Mouse (Mus musculus) layer of hippocampus, postnatal 25 days (tissue): ENCODE data around the gene 1700092M07Rik. TPM values are rescaled to one million over a fixed set of nuclear protein-coding genes. Genes with fewer than 3 reads are reported as not detected.
A peak's percentile ranks its signal among the peaks of the same experiment; 100 is the strongest.

Experiments
- DNase-seq, 2 experiments: peaks; one replicate each; pipeline ENCODE4 v3.0.0; 2022; ENCODE audit warnings: mixed read lengths in 2 of 2, low spot score in 1 of 2; ENCODE audit errors: extremely low spot score in 1 of 2
- total RNA-seq, 2 experiments: library from RNA; stranded (reverse); gene quantifications; 2 replicates each; pipeline ENCODE4 v1.2.3; 2021

The 1700092M07Rik gene
- 1 to 10 TPM in 1 of 2 experiments, not detected in 1; 1.5 TPM for total RNA-seq

DNA sequence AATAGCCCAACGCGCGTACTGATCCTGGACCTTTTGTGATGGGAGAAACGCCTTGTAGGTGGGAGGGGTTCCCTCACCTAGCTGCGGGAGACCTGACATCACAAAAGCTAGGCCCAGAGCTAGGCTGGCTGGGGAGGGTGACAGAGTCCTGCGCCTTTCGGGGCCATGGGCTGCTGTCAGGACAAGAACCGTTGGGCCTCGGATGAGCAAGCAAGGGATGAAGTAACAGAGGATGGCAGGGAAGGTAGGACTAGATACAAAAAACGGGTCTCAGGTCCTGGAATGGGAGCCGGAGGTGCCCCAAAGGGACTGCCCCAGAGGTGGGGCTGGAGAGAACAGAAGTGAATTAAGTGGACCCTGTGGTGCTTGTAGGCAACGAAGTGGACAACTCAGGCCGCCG, at the start of gene 1700092M07Rik:
TSS of gene 1700092M07Rik (plus strand) at position 116 of the 400 bp plus-strand sequence.
- no peak for DNase-seq

DNA sequence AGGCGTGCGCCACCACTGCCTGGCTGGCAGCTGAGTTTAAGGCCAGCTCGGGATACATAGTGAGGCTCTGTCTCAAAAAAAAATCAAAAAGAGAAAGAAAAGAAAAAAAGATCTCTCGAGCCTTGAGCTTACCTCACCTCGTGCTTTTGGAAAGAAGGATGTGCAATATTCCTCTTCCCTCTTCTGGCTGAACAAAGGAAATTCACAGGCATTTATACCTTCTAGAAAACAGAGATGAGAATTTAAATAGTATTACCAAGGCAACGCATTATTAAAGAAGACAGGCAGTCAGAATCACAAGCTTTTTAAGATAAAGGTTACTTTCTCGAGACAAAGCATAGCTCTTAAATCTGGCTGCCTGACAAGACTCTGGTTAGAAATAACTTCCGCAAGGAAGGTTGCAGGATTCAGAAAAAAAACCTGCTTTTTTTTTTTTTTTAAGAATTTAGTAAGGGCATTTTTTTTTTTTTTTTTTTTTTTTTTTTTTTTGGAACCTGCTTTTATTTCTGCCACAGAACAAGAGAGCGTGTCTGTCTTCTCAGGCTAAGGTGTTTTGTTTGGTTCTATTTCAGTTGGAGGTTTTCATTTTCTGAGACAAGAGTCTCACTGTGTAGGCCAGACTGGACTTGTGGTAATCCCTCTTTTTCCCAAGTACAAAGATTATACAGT, 48.5 kb upstream of the 1700092M07Rik start:
- DNase-seq: no peak

GRCm38 (mm10) chr19:8692740-8693139, 47.8 kb upstream of the 1700092M07Rik start:
- no peak for DNase-seq

GRCm38 (mm10) chr19:8695330-8695729, 45.2 kb upstream of the 1700092M07Rik start:
- no peak for DNase-seq

DNA sequence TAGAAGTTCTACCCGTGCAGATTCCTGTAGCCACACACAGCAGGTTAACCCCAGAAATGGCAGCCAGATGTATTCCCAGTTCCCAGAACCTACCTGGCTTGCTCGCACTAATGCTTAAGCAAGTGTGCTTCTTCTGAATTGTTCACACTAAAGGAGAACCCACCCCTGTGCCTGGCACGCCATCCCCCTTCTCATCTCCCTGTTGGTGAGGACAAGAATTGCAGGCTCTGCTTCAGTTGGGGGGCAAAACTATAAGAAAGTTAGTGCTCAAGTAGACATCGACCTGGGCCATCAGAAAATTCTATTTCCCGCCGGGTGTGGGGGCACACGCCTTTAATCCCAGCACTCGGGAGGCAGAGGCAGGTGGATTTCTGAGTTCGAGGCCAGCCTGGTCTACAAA, 40.9 kb upstream of the 1700092M07Rik start:
- no peak for DNase-seq

GRCm38 (mm10) chr19:8702458-8702857, 38.1 kb upstream of the 1700092M07Rik start:
- no peak for DNase-seq

DNA sequence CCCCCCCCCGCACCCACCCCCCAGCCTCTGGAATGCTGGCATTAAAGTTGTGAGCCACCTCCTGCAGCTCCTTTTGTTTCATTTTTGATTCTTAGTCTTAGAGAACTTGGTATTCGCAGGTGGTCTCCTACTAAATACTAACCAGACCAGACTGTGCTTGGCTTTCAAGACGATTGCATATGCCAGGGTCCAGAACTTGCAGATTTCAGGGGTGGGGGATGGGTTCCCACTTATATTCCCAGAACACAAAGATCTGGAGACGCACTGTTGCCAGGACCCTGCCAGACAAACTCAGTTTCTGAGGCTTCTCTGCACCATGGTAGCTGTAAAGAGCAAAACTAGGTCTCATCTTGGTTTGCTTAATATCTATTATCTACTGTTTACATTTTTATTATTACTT, 36.9 kb upstream of the 1700092M07Rik start:
- no peak for DNase-seq

DNA sequence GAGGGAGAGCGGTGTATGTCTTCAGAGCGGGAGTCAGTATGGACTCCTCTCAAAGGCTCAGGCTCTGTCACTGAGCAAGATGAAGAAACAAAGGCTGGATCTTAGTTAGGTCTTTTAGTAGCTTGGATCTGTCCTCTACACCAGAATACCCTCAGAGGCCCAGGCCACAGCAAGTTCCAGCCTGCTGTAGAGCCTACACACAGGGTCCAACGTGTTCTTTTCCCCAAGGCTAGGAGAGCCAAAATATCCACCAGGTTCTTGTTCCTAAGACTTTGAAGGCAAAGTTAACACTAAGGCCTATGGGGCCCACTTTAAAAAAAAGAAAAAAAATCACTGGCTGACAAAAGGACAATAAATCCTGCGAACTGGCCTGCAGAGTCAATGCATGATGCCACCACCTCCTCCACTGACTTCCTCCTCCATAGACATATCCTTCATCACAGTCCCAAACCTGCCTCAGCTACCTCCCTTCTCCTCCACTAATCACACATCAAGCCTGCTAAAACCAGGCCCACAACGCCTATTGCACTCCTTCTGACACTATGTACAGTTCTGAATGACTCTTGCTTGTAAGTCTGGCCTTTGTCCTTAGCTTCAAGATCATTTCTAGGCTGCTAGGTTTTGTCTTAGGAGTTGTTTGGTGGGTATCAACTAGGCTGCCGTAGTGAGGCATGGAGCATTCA, 35.4 kb upstream of the 1700092M07Rik start:
- no peak for DNase-seq

DNA sequence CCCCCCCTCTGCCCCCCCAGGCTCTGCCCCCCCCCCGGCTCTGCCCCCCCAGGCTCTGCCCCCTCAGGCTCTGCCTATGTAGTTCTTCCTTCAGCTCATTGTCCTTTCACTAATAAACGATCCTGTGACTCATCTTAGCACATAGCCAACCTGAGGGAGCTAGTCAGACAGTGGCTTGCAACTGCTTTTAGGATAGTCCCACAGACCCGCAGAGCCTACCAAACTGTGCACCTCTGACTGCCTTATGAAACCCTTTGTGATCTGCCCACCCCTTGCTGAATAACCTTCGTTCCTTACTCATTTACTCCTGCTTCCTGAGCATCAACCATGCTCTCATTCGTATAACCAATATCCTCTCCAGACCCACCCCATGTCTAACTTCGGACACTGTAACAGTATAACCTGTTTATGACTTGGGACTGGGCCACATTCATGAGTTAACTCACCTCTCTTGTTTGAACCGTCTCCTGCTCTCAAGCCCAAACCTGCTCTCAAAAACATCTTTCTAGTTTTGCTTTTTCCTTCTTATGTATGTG, 34.3 kb upstream of the 1700092M07Rik start:
- DNase-seq: no peak

DNA sequence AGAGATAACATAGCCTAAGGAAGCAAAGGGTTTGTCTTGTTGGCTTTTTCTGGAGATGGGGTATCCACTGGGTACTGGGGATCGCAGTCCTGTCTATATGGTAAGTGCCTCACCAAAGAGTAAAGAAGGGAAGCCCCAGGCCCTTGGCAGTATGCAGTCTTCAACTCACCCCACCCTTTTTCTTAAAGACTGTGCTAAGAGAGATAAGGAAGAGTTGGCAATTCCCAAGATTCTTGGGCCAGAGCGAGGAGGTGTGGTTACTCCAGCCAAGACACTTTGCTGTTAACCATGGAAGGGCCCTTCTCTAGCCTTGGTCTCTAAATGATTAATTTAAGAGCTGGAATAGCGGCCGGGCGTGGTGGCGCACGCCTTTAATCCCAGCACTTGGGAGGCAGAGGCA, 33.6 kb upstream of the 1700092M07Rik start:
- no peak for DNase-seq

DNA sequence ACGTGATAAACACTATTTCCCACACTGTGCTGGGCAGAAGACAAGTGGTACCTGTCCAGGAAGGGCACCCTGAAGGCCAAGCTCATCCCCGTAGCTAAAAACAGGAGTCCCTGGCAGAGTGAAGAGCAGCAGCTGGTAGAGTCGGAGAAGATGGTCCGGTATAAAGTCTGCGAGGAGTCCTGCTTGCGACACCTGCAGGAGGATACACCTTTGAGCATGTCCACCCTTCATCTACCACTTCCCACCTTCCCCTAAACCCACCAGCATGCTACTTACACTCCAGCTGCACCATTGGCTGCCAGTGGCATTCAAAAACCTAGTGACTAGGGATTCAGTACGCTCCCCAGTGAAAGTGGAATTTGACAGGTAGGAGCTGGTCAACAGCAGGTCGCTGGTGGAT, 31.6 kb upstream of the 1700092M07Rik start:
- no peak for DNase-seq

DNA sequence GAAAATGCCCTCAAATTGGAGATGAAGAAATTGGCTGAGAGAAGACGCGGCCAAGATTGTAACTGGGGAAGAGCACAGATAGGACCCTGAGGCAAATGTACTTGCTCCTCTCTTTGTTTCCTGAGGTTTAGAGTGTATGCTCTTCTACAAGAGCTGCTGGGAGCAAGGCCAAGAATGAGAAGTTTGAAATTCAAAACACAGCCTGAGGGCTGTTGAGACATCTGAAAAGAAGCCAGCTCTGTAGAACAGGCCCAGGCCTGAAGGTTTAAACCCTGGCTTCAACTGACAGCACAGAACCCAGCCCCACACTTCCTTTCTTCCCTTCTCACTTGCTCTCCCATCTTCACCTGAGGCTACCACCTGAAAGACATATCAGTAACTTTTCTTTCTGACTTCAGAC, 30.5 kb upstream of the 1700092M07Rik start:
- DNase-seq: no peak

DNA sequence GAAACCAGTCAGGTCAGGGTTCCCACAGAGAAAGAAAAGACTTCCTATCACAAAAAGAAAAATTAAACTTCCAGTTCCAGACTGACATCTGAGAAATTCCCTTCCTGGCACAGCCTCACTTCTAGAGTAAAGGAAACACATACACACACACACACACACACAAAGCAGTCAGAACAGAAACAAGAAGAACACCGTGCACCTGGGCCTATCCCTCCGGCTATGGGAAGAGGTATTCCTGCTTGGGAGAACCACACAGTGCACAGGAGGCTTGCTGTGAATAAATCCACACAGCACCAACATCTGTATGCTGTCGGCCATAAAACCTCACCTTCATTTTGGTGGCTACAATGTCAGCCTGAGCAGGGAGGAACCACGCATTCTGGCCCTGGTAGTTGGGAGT, 29.0 kb upstream of the 1700092M07Rik start:
- no peak for DNase-seq

DNA sequence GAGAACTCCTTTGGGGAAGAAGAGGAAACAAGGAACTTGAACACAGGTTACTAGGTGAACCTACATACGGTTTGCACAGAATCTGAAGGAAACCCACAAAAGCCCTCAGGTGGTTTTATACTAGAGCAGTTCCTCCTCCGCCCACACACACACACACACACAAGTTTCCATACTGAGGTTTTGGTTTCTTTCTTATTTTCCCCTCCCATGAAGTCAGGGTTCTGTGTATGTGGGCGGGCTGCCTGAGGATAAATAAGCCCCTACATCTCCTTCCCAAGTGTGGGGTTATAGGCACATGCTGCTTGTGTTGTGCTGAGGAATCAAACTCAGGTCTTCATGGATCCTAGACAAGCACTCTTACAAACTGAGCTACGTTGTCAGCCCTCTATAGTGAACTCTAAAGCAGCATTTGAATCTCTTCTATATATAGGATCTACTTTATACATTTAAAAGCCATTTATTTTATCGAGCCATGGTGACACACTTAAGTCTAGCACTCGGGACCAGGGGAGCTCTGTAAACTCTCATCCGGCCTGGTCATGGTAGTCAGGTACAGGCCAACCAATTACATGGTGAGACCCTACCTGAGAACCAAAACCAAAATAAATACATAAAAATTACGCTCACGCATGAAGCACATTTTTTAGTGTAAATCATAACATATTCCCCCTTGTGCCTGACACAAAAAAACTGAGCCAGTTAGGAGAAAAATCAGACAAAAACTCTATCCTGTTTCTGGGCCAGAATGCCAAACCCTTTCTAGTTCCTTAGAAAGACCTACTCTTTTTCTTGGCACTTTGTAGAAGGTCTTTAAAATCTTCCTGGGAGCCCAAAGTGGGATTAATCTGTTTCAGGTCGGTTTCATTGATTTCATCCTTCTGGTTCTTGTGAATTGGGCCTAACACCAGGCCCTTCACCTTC, 28.3 kb upstream of the 1700092M07Rik start:
- DNase-seq: no peak

DNA sequence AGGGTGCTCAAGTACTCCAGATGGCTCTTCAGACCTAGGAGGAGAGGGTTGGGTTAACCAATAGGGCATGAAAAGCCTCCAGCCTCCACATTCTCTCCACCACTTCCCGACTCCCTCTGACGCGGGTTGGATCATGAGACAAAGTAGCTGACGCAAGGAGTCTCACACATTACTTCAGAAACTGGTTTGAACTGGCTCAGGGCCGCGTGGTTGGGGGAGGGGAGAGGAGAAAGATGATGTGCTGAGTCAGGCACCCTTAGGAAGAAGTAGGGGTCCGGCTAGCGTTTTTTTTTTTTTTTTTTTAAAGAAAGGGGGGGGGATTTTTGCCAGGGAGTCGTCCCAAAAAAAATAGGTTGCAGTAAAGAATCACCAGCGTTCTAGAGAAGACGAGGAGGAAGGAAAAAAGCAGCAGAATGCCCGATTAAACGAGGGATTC, 27.6 kb upstream of the 1700092M07Rik start:
- DNase-seq: peak in 1 of 2 experiments; percentile 54

- peak; percentile 88 to 93 for DNase-seq
Measured at GRCm38 (mm10) chr19:8713306-8713996, 27.1 kb upstream of the 1700092M07Rik start.

GRCm38 (mm10) chr19:8713997-8714652, 26.4 kb upstream of the 1700092M07Rik start:
- DNase-seq: peak in 1 of 2 experiments; percentile 30

- DNase-seq: no peak
Measured at GRCm38 (mm10) chr19:8714653-8715481, 25.7 kb upstream of the 1700092M07Rik start.
